Mouse (Mus musculus) lung, embryonic 16.5 days (tissue): ENCODE data around the gene Tgif2. TPM values are rescaled to one million over a fixed set of nuclear protein-coding genes. Genes with fewer than 3 reads are reported as not detected.
"Not testable (repeated sequence)": the region's sequence is repeated elsewhere in the genome, so short reads cannot be mapped to it uniquely, and the experiment has no call there.

Experiments
- ATAC-seq: fragments of 200-750 bp; cut with Nextera tagmentation; 2 replicates; pipeline ENCODE4 v1.8.0; 2017; ENCODE audit warnings: low read depth, mild to moderate bottlenecking, moderate library complexity
- H3K27ac ChIP-seq: fragments of 300-500 bp; sonication (generic); 2 replicates; pipeline ENCODE4 v1.5.1; 2014; ENCODE audit warnings: mild to moderate bottlenecking, control low read depth, low read length
- H3K27me3 ChIP-seq: fragments of 300-500 bp; sonication (generic); 2 replicates; pipeline ENCODE4 v1.6.1; 2014; ENCODE audit warnings: low read depth, low read length, mixed read lengths; ENCODE audit not compliant: control insufficient read depth, insufficient read depth
- H3K36me3 ChIP-seq: fragments of 300-500 bp; sonication (generic); 2 replicates; pipeline ENCODE4 v1.6.1; 2014; ENCODE audit warnings: low read length; ENCODE audit not compliant: control insufficient read depth, insufficient read depth
- H3K4me1 ChIP-seq: fragments of 300-500 bp; sonication (generic); replicated peaks from 2 replicates; pipeline ENCODE4 v1.6.1; 2014; ENCODE audit warnings: low read length, mixed read lengths; ENCODE audit not compliant: control insufficient read depth, insufficient read depth
- H3K4me2 ChIP-seq: fragments of 300-500 bp; sonication (generic); 2 replicates; pipeline ENCODE4 v1.6.1; 2014; ENCODE audit warnings: low read depth, low read length, control low read depth
- H3K4me3 ChIP-seq: fragments of 300-500 bp; sonication (generic); 2 replicates; pipeline ENCODE4 v1.5.1; 2014; ENCODE audit warnings: mild to moderate bottlenecking, low read length, control low read depth
- H3K9ac ChIP-seq: fragments of 300-500 bp; sonication (generic); 2 replicates; pipeline ENCODE4 v1.6.1; 2014; ENCODE audit warnings: low read length, control low read depth
- H3K9me3 ChIP-seq: fragments of 300-500 bp; sonication (generic); 2 replicates; pipeline ENCODE4 v1.6.1; 2016; ENCODE audit warnings: low read length; ENCODE audit not compliant: control insufficient read depth
- WGBS: fragments of 180-500 bp; shearing (Covaris S2); extraction: QIAGEN DNeasy Blood & Tissue Kit; methylation state at CpG from one replicate; pipeline ENCODE4 v1.1.7; 2014; 5-methylcytosine and 5-hydroxymethylcytosine counted together
- polyA plus RNA-seq: library from polyadenylated mRNA; unstranded; fragments of >200 nt; fragmentation: Nextera tagmentation; extraction: Ambion mirVana; gene quantifications from 2 replicates; pipeline ENCODE4 v1.2.1, GENCODE M21; 2015

Gene Tgif2
- 43.9 and 47.7 TPM in 2 replicates for polyA plus RNA-seq

GRCm38 (mm10) chr2:156839319-156840191 lies at the start of gene Tgif2:
TSS of gene Tgif2 (plus strand) at chr2:156840007.
- H3K36me3 ChIP-seq: peaks cover 4% of the 10 kb centered on the region
- H3K27ac ChIP-seq: peak within 1 kb of the TSS; percentile 98
- no peaks in the 10 kb centered on the region for H3K27me3 ChIP-seq
- WGBS: 1% methylated on average over 59 of the region's 61 CpGs
- H3K4me3 ChIP-seq: peak within 1 kb of the TSS; percentile 91
- H3K9me3 ChIP-seq: no peaks in the 10 kb centered on the region
- peak within 1 kb of the TSS; percentile 94 for H3K4me2 ChIP-seq
- peak; percentile 91 for ATAC-seq
- peaks cover 46% of the 10 kb centered on the region for H3K4me1 ChIP-seq
- H3K9ac ChIP-seq: peak within 1 kb of the TSS; percentile 93

- H3K9me3 ChIP-seq: no peaks in the 10 kb centered on the region; the same call in 1 of the 2 replicates
- 84% methylated on average over 1 of the region's 1 CpGs for WGBS
- no peak overlapping the region for H3K9ac ChIP-seq
- no peak overlapping the region for H3K4me2 ChIP-seq
- no peaks in the 10 kb centered on the region for H3K27me3 ChIP-seq
- no peaks in the 10 kb centered on the region for H3K4me1 ChIP-seq
- no peak for ATAC-seq
- H3K4me3 ChIP-seq: no peak overlapping the region
- H3K27ac ChIP-seq: no peak overlapping the region
- no peaks in the 10 kb centered on the region for H3K36me3 ChIP-seq
Observed at GRCm38 (mm10) chr2:156798516-156798915, 41.3 kb upstream of the Tgif2 start.

- H3K4me3 ChIP-seq: no peak overlapping the region
- no peaks in the 10 kb centered on the region for H3K4me1 ChIP-seq
- ATAC-seq: no peak
- H3K27me3 ChIP-seq: no peaks in the 10 kb centered on the region
- WGBS: 65% methylated on average over 4 of the region's 4 CpGs
- H3K9ac ChIP-seq: no peak overlapping the region
- no peak overlapping the region for H3K27ac ChIP-seq
- no peaks in the 10 kb centered on the region for H3K36me3 ChIP-seq
- no peak overlapping the region for H3K4me2 ChIP-seq
- H3K9me3 ChIP-seq: no peaks in the 10 kb centered on the region
Observed at GRCm38 (mm10) chr2:156801045-156801444, 38.8 kb upstream of the Tgif2 start.

GRCm38 (mm10) chr2:156802116-156802515 lies 37.7 kb upstream of the Tgif2 start:
- H3K4me3 ChIP-seq, ATAC-seq, H3K9ac ChIP-seq, H3K4me1 ChIP-seq, H3K27me3 ChIP-seq, H3K4me2 ChIP-seq, H3K9me3 ChIP-seq, H3K27ac ChIP-seq, H3K36me3 ChIP-seq: not testable (repeated sequence)
- WGBS: 39% methylated on average over 9 of the region's 9 CpGs

- Histone ChIP-seq H3K9ac (no peak overlapping the region), H3K36me3 (no peaks in the 10 kb centered on the region), H3K27ac (no peak overlapping the region), H3K4me2 (no peak overlapping the region), H3K4me3 (no peak overlapping the region), H3K27me3 (no peaks in the 10 kb centered on the region), H3K4me1 (no peaks in the 10 kb centered on the region), H3K9me3 (no peaks in the 10 kb centered on the region)
- 61% methylated on average over 4 of the region's 4 CpGs for WGBS
- no peak for ATAC-seq
Observed at GRCm38 (mm10) chr2:156803698-156804372, 36.0 kb upstream of the Tgif2 start.

- Histone ChIP-seq H3K4me3 (no peak overlapping the region), H3K9me3 (no peaks in the 10 kb centered on the region), H3K27ac (no peak overlapping the region), H3K36me3 (no peaks in the 10 kb centered on the region), H3K9ac (no peak overlapping the region), H3K27me3 (no peaks in the 10 kb centered on the region), H3K4me2 (no peak overlapping the region), H3K4me1 (no peaks in the 10 kb centered on the region)
- WGBS: 89% methylated on average over 4 of the region's 4 CpGs
- no peak for ATAC-seq
Observed at GRCm38 (mm10) chr2:156804589-156804988, 35.2 kb upstream of the Tgif2 start.

GRCm38 (mm10) chr2:156806886-156807285 lies 32.9 kb upstream of the Tgif2 start:
- no peaks in the 10 kb centered on the region for H3K9me3 ChIP-seq
- no peaks in the 10 kb centered on the region for H3K4me1 ChIP-seq
- H3K9ac ChIP-seq: no peak overlapping the region
- ATAC-seq: no peak
- H3K4me3 ChIP-seq: no peak overlapping the region
- no peaks in the 10 kb centered on the region for H3K27me3 ChIP-seq
- no peaks in the 10 kb centered on the region for H3K36me3 ChIP-seq
- 54% methylated on average over 6 of the region's 6 CpGs for WGBS
- no peak overlapping the region for H3K4me2 ChIP-seq
- no peak overlapping the region for H3K27ac ChIP-seq

- no peaks in the 10 kb centered on the region for H3K9me3 ChIP-seq
- no peak overlapping the region for H3K4me3 ChIP-seq
- 29% methylated on average over 2 of the region's 2 CpGs for WGBS
- H3K4me2 ChIP-seq: no peak overlapping the region
- H3K36me3 ChIP-seq: no peaks in the 10 kb centered on the region
- H3K4me1 ChIP-seq: peaks cover 6% of the 10 kb centered on the region
- H3K9ac ChIP-seq: no peak overlapping the region
- no peak overlapping the region for H3K27ac ChIP-seq
- ATAC-seq: peak; percentile 48; the same call in 1 of the 2 replicates
- H3K27me3 ChIP-seq: no peaks in the 10 kb centered on the region
Observed at GRCm38 (mm10) chr2:156809579-156809978, 30.2 kb upstream of the Tgif2 start.

GRCm38 (mm10) chr2:156810716-156811115 lies 29.1 kb upstream of the Tgif2 start:
- no peaks in the 10 kb centered on the region for H3K27me3 ChIP-seq
- no peak overlapping the region for H3K4me2 ChIP-seq
- no peaks in the 10 kb centered on the region for H3K9me3 ChIP-seq
- no peaks in the 10 kb centered on the region for H3K36me3 ChIP-seq
- H3K9ac ChIP-seq: no peak overlapping the region
- H3K27ac ChIP-seq: no peak overlapping the region
- WGBS: 90% methylated on average over 10 of the region's 10 CpGs
- peaks cover 18% of the 10 kb centered on the region for H3K4me1 ChIP-seq
- no peak overlapping the region for H3K4me3 ChIP-seq
- no peak for ATAC-seq
